Mouse (Mus musculus): ENCODE data around the gene E330017A01Rik. TPM values are rescaled to one million over a fixed set of nuclear protein-coding genes. Genes with fewer than 3 reads are reported as not detected.
A peak's percentile ranks its signal among the peaks of the same experiment; 100 is the strongest.
"Not testable (repeated sequence)": the region's sequence is repeated elsewhere in the genome, so short reads cannot be mapped to it uniquely, and the experiment has no call there.

E330017A01Rik gene
- polyA plus RNA-seq, 1 experiment from 2014 or later = not detected

- H3K9ac ChIP-seq (ENCODE audit: low read depth, low read length) = peak overlapping the region; percentile 93
- 0 out of 2 replicates have a peak, but pooled peaks have one; percentile 13 for ATAC-seq (replicated peaks; ENCODE audit: insufficient number of reproducible peaks, low FRiP score, low TSS enrichment)
- peak overlapping the region; percentile 70 for H3K4me2 ChIP-seq
- peak overlapping the region; percentile 94 for H3K27ac ChIP-seq (ENCODE audit: low read depth, low read length)
- WGBS (ENCODE audit: insufficient replicate concordance) = 9% methylated on average over 5 of the region's 5 CpGs
- peak overlapping the region; percentile 97; the same call in 1 of the 2 replicates for H3K4me3 ChIP-seq (ENCODE audit: low read depth, low read length)
- no peaks in the 10 kb centered on the region for H3K27me3 ChIP-seq (ENCODE audit: control insufficient read depth, insufficient read depth, low read length)
- no peaks in the 10 kb centered on the region for H3K9me3 ChIP-seq (replicated peaks; ENCODE audit: control insufficient read depth, low read length)
- H3K36me3 ChIP-seq (ENCODE audit: control insufficient read depth, insufficient read depth, low read length) = peaks cover 6% of the 10 kb centered on the region
- H3K4me1 ChIP-seq (ENCODE audit: control insufficient read depth, insufficient read depth, low read length) = peaks cover 7% of the 10 kb centered on the region; the same call in 1 of the 2 replicates
Measured at GRCm38 (mm10) chr16:58669264-58669663, 30.7 kb upstream of the E330017A01Rik start.

GRCm38 (mm10) chr16:58668586-58668985 is 30.0 kb upstream of the E330017A01Rik start:
- H3K27ac ChIP-seq (ENCODE audit: low read depth, low read length) = peak overlapping the region; percentile 94
- no peak for ATAC-seq (replicated peaks; ENCODE audit: insufficient number of reproducible peaks, low FRiP score, low TSS enrichment)
- H3K36me3 ChIP-seq (ENCODE audit: control insufficient read depth, insufficient read depth, low read length) = no peaks in the 10 kb centered on the region; the same call in 1 of the 2 replicates
- H3K4me2 ChIP-seq = peak overlapping the region; percentile 70
- 0 out of 2 replicates have a peak overlapping the region, but pooled peaks have one; percentile 43 for H3K9ac ChIP-seq (ENCODE audit: low read depth, low read length)
- H3K27me3 ChIP-seq (ENCODE audit: control insufficient read depth, insufficient read depth, low read length) = no peaks in the 10 kb centered on the region
- peaks cover 7% of the 10 kb centered on the region; the same call in 1 of the 2 replicates for H3K4me1 ChIP-seq (ENCODE audit: control insufficient read depth, insufficient read depth, low read length)
- no peak overlapping the region for H3K4me3 ChIP-seq (ENCODE audit: low read depth, low read length)
- 72% methylated on average over 3 of the region's 3 CpGs for WGBS (ENCODE audit: insufficient replicate concordance)
- H3K9me3 ChIP-seq (replicated peaks; ENCODE audit: control insufficient read depth, low read length) = no peaks in the 10 kb centered on the region

- ATAC-seq (replicated peaks; ENCODE audit: insufficient number of reproducible peaks, low FRiP score, low TSS enrichment); H3K9me3 ChIP-seq (replicated peaks; ENCODE audit: control insufficient read depth, low read length); H3K36me3 ChIP-seq (ENCODE audit: control insufficient read depth, insufficient read depth, low read length); H3K4me3 ChIP-seq (ENCODE audit: low read depth, low read length); H3K27me3 ChIP-seq (ENCODE audit: control insufficient read depth, insufficient read depth, low read length); H3K9ac ChIP-seq (ENCODE audit: low read depth, low read length); H3K4me2 ChIP-seq; H3K27ac ChIP-seq (ENCODE audit: low read depth, low read length); H3K4me1 ChIP-seq (ENCODE audit: control insufficient read depth, insufficient read depth, low read length): not testable (repeated sequence)
- WGBS (ENCODE audit: insufficient replicate concordance) = 81% methylated on average over 3 of the region's 3 CpGs
Measured at GRCm38 (mm10) chr16:58666681-58667080, 28.1 kb upstream of the E330017A01Rik start.

- H3K9ac ChIP-seq (ENCODE audit: low read depth, low read length); H3K27ac ChIP-seq (ENCODE audit: low read depth, low read length); H3K4me3 ChIP-seq (ENCODE audit: low read depth, low read length); H3K36me3 ChIP-seq (ENCODE audit: control insufficient read depth, insufficient read depth, low read length); ATAC-seq (replicated peaks; ENCODE audit: insufficient number of reproducible peaks, low FRiP score, low TSS enrichment); H3K4me2 ChIP-seq; H3K27me3 ChIP-seq (ENCODE audit: control insufficient read depth, insufficient read depth, low read length); H3K9me3 ChIP-seq (replicated peaks; ENCODE audit: control insufficient read depth, low read length); H3K4me1 ChIP-seq (ENCODE audit: control insufficient read depth, insufficient read depth, low read length): not testable (repeated sequence)
Measured at GRCm38 (mm10) chr16:58665137-58665536, 26.6 kb upstream of the E330017A01Rik start.

GRCm38 (mm10) chr16:58663816-58664215 is 25.3 kb upstream of the E330017A01Rik start:
- Histone ChIP-seq H3K27ac (ENCODE audit: low read depth, low read length) (no peak overlapping the region), H3K27me3 (ENCODE audit: control insufficient read depth, insufficient read depth, low read length) (no peaks in the 10 kb centered on the region), H3K4me1 (ENCODE audit: control insufficient read depth, insufficient read depth, low read length) (no peaks in the 10 kb centered on the region; the same call in 1 of the 2 replicates), H3K9ac (ENCODE audit: low read depth, low read length) (no peak overlapping the region), H3K4me3 (ENCODE audit: low read depth, low read length) (no peak overlapping the region), H3K36me3 (ENCODE audit: control insufficient read depth, insufficient read depth, low read length) (no peaks in the 10 kb centered on the region), H3K4me2 (no peak overlapping the region), H3K9me3 (replicated peaks; ENCODE audit: control insufficient read depth, low read length) (no peaks in the 10 kb centered on the region)
- ATAC-seq (replicated peaks; ENCODE audit: insufficient number of reproducible peaks, low FRiP score, low TSS enrichment) = no peak
- 92% methylated on average over 2 of the region's 2 CpGs for WGBS (ENCODE audit: insufficient replicate concordance)

- Histone ChIP-seq H3K9me3 (replicated peaks; ENCODE audit: control insufficient read depth, low read length) (no peaks in the 10 kb centered on the region), H3K9ac (ENCODE audit: low read depth, low read length) (no peak overlapping the region), H3K36me3 (ENCODE audit: control insufficient read depth, insufficient read depth, low read length) (no peaks in the 10 kb centered on the region), H3K27me3 (ENCODE audit: control insufficient read depth, insufficient read depth, low read length) (no peaks in the 10 kb centered on the region), H3K4me1 (ENCODE audit: control insufficient read depth, insufficient read depth, low read length) (no peaks in the 10 kb centered on the region), H3K4me3 (ENCODE audit: low read depth, low read length) (no peak overlapping the region), H3K4me2 (no peak overlapping the region), H3K27ac (ENCODE audit: low read depth, low read length) (no peak overlapping the region)
- 68% methylated on average over 5 of the region's 5 CpGs for WGBS (ENCODE audit: insufficient replicate concordance)
- no peak for ATAC-seq (replicated peaks; ENCODE audit: insufficient number of reproducible peaks, low FRiP score, low TSS enrichment)
Measured at GRCm38 (mm10) chr16:58663021-58663420, 24.5 kb upstream of the E330017A01Rik start.

GRCm38 (mm10) chr16:58662287-58662791 is 23.8 kb upstream of the E330017A01Rik start:
- peak overlapping the region; percentile 42 for H3K27ac ChIP-seq (ENCODE audit: low read depth, low read length)
- no peak overlapping the region for H3K9ac ChIP-seq (ENCODE audit: low read depth, low read length)
- H3K36me3 ChIP-seq (ENCODE audit: control insufficient read depth, insufficient read depth, low read length) = no peaks in the 10 kb centered on the region
- H3K4me2 ChIP-seq = no peak overlapping the region; the same call in 1 of the 2 replicates
- no peaks in the 10 kb centered on the region for H3K4me1 ChIP-seq (ENCODE audit: control insufficient read depth, insufficient read depth, low read length)
- no peak for ATAC-seq (replicated peaks; ENCODE audit: insufficient number of reproducible peaks, low FRiP score, low TSS enrichment)
- H3K9me3 ChIP-seq (replicated peaks; ENCODE audit: control insufficient read depth, low read length) = no peaks in the 10 kb centered on the region
- no peaks in the 10 kb centered on the region for H3K27me3 ChIP-seq (ENCODE audit: control insufficient read depth, insufficient read depth, low read length)
- no peak overlapping the region for H3K4me3 ChIP-seq (ENCODE audit: low read depth, low read length)

GRCm38 (mm10) chr16:58661826-58662225 is 23.3 kb upstream of the E330017A01Rik start:
- Histone ChIP-seq H3K4me2 (peak overlapping the region; percentile 38; the same call in 1 of the 2 replicates), H3K9me3 (replicated peaks; ENCODE audit: control insufficient read depth, low read length) (no peaks in the 10 kb centered on the region), H3K27me3 (ENCODE audit: control insufficient read depth, insufficient read depth, low read length) (no peaks in the 10 kb centered on the region), H3K4me3 (ENCODE audit: low read depth, low read length) (no peak overlapping the region), H3K27ac (ENCODE audit: low read depth, low read length) (peak overlapping the region; percentile 88), H3K36me3 (ENCODE audit: control insufficient read depth, insufficient read depth, low read length) (no peaks in the 10 kb centered on the region), H3K4me1 (ENCODE audit: control insufficient read depth, insufficient read depth, low read length) (no peaks in the 10 kb centered on the region), H3K9ac (ENCODE audit: low read depth, low read length) (no peak overlapping the region)
- 63% methylated on average over 5 of the region's 5 CpGs for WGBS (ENCODE audit: insufficient replicate concordance)
- peak; percentile 89 for ATAC-seq (replicated peaks; ENCODE audit: insufficient number of reproducible peaks, low FRiP score, low TSS enrichment)

- Histone ChIP-seq H3K27ac (ENCODE audit: low read depth, low read length) (no peak overlapping the region), H3K4me3 (ENCODE audit: low read depth, low read length) (no peak overlapping the region), H3K4me1 (ENCODE audit: control insufficient read depth, insufficient read depth, low read length) (no peaks in the 10 kb centered on the region), H3K9ac (ENCODE audit: low read depth, low read length) (no peak overlapping the region), H3K9me3 (replicated peaks; ENCODE audit: control insufficient read depth, low read length) (no peaks in the 10 kb centered on the region), H3K27me3 (ENCODE audit: control insufficient read depth, insufficient read depth, low read length) (no peaks in the 10 kb centered on the region), H3K36me3 (ENCODE audit: control insufficient read depth, insufficient read depth, low read length) (no peaks in the 10 kb centered on the region), H3K4me2 (no peak overlapping the region)
- 75% methylated on average over 6 of the region's 6 CpGs for WGBS (ENCODE audit: insufficient replicate concordance)
- peak; percentile 40; the same call in 1 of the 2 replicates for ATAC-seq (replicated peaks; ENCODE audit: insufficient number of reproducible peaks, low FRiP score, low TSS enrichment)
Measured at GRCm38 (mm10) chr16:58658668-58659067, 20.1 kb upstream of the E330017A01Rik start.

Data from heart, embryonic 11.5 days (tissue).